Mouse (Mus musculus) frontal cortex, adult 2 months (tissue): ENCODE data around the gene Fdxacb1. TPM values are rescaled to one million over a fixed set of nuclear protein-coding genes. Genes with fewer than 3 reads are reported as not detected.
A peak's percentile ranks its signal among the peaks of the same experiment; 100 is the strongest.

ENCODE experiments used
- DNase-seq, 2 experiments: peaks; one replicate each; pipeline ENCODE4 v3.0.0; 2022; ENCODE audit warnings: low spot score in 1 of 2; ENCODE audit errors: extremely low spot score in 1 of 2
- polyA plus RNA-seq: library from polyadenylated mRNA; depleted of rRNA; stranded (reverse); fragments of >200 nt; gene quantifications from 2 replicates; pipeline ENCODE4 v1.2.3, GENCODE M21; 2012

Fdxacb1 gene
- polyA plus RNA-seq, 1 experiment: 6.2 TPM

- DNase-seq: no peak
Measured at GRCm38 (mm10) chr9:50745806-50746205, 22.2 kb upstream of the Fdxacb1 start.

GRCm38 (mm10) chr9:50746214-50746677 is 21.8 kb upstream of the Fdxacb1 start, which contains the start of gene 2310030G06Rik:
Gene 2310030G06Rik (minus strand): TSS chr9:50746536.
- DNase-seq: no peak

DNA sequence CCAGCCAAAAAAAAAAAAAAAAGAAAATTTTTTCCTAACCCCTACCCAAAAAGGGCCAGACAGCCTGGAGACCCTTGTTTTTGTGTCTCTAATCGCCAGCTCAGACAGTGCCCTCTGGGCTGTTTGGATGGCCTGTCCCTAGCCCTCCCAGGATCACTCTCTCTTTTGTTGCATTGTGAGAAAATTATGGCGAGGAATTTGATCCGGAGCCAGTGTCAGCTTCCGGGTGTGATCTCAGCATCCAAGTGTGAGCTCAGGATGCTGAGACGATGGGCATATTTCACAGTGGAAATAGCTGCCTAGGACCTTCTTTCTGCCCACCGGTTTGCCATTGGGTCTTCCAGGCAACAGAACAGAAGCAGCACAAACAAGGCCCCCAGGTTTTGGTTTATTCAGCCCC is 17.3 kb upstream of the Fdxacb1 start:
- no peak for DNase-seq

DNA sequence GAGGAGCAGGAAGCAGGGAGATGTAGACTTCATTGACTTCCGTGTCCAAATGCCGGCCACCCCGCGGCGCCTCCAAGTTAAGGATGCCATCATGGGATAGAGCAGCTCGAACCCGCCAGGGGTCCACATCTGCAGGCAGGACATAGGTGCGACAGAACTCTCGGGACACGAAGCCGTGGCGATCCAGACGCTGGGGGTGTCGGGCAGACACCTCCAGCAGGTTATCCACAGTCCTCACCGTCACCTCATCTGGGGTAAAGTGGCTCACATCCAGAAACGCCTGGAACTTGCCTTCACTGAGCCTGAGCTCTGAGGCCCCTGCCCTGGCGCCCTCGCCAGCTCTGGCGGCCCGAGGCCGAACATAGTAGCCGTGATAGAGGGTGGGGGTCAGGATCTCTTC is 16.7 kb upstream of the Fdxacb1 start, which contains the start of gene Cryab:
Cryab (plus strand) TSS at position 3 of the 400 bp plus-strand sequence.
- DNase-seq: no peak

- no peak for DNase-seq
Measured at GRCm38 (mm10) chr9:50752054-50752602, 15.9 kb upstream of the Fdxacb1 start, which contains the start of gene Hspb2. Gene Hspb2 (minus strand): TSS chr9:50752354.

- peak; percentile 54 to 80 for DNase-seq
Measured at GRCm38 (mm10) chr9:50752784-50753615, 15.0 kb upstream of the Fdxacb1 start.

DNA sequence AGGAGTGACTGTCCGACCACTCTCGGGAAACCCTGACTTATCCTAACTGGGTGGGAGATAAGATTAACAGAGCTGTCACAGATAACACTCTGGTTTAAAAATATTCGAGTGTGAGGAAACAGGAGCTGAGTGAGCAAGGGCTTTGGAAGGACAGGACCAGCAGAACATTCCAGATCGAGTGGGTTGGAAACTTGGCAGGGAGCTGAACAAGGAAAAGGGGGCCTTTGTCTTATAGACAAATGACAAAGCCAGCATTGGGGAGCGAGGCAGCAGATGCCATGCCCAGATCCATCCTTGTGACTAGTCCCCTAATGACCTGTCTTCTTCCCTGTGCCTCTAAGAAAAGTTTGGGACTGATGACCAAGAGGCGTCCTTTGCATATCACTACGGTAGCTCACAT is 14.1 kb upstream of the Fdxacb1 start:
- DNase-seq: peak in 1 of 2 experiments; percentile 33

DNA sequence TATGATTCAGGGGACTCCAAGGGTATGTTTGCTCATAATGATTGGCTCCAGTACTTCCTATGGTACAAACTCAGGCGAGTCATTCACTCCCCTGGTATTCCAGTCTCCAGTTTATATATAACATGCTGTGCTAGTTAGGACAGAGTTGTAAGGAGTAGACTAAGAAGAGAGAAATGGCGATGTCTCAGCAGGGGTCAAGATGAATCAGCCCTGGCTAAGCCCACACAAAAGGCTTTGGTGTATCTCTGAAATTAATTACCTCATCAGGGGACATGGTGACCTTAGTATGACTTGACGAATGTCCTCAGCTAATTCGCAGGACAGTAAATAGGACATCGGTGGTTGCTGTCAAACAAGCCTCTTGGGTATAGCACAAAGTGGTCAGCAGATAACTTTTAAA is 11.3 kb upstream of the Fdxacb1 start:
- no peak for DNase-seq

DNA sequence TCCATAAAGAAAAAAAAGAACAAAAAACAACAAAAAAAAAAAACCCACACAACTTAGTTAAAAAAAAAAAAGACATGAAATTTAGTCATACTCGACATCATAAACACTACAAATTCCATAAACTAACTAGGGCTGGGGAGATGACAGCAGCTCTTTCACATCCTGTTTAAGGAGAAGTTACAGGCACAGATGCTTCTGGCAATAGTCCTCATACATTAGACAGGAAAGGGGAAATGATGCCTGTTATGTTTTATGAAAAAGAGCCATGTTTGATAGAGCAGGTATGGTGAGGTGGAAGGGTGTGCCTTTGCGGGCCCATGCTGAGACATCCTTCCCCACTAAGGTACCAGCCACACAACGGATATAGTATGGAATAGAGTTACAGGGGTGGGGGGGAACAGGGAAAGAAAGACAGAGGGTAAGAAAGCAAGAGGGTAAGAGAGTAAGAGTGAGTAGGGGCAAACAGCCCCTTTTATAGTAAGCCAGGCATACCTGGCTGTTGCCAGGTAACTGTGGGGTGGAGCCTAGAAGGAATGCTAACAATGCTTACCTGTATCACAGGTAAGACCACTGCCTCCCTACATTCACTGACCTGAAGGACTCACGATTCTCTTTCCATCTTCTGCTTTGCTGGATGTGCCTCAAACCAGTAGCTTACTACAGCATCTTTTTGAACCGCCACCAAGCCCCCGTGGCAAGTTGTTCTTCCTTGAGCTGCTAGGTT is 6.4 kb upstream of the Fdxacb1 start:
- DNase-seq: no peak

- no peak for DNase-seq
Measured at GRCm38 (mm10) chr9:50763331-50763730, 4.7 kb upstream of the Fdxacb1 start.

GRCm38 (mm10) chr9:50767531-50768106 is 417 bp upstream of the Fdxacb1 start:
- DNase-seq: peak in 1 of 2 experiments; percentile 30

- no peak for DNase-seq
Measured at GRCm38 (mm10) chr9:50770011-50770410, 2.0 kb downstream of the Fdxacb1 start.

DNA sequence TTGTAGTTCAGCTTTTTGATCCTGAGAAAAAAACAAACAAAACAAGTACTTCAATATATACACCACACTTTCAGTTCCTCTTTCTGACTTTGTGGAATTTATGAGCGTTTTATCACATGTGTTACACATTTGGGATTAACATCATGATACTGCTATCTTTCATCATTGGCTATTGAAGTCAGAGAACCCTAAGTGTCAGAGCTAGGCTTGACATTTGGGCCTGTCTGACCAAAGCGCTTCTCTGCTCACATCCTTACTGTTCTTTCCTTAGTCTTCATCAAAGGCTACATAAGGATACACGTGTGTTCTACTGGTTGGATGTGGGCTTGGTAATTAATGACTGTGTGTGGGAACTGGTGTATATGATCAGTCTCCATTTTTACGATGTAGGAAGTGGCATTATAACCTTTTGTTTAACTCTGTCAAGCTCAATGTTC is 6.0 kb downstream of the Fdxacb1 start:
- no peak for DNase-seq

DNA sequence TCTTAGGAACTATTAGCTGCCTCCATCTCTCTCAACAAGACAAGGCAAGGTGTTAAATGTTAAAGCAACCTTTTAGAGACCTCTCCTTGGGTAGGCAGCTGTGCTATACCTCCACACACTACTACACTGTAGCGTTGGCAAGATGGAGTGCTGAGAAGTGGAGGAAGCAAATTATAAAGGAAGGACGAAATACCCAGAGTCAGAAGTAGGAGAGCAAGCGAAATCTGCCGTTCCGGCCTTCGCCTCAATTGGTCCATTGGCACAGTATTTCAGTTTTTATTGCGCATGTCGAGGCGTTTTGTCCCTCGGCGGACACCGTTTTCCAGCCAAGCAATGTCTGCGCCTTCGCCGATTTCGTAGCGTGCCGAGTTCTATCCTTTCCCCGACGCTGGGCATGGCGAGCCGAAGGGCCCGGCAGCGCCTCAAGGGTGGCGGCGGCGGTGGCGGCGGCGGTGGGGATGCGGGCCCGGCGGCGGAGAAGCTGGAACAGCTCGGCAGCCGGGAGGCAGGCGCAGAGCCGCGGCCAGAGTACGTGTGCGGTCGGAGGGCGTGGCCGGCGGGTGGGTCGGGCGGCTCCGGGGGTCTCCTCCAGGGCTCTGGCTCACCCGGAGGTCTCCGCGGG is 7.1 kb downstream of the Fdxacb1 start, which contains the start of the genes Alg9 and 1110032A03Rik:
Alg9 (plus strand) TSS at position 29 of the 622 bp plus-strand sequence.
1110032A03Rik (minus strand) TSS at position 530 of the 622 bp plus-strand sequence.
- peak; percentile 69 to 92 for DNase-seq

DNA sequence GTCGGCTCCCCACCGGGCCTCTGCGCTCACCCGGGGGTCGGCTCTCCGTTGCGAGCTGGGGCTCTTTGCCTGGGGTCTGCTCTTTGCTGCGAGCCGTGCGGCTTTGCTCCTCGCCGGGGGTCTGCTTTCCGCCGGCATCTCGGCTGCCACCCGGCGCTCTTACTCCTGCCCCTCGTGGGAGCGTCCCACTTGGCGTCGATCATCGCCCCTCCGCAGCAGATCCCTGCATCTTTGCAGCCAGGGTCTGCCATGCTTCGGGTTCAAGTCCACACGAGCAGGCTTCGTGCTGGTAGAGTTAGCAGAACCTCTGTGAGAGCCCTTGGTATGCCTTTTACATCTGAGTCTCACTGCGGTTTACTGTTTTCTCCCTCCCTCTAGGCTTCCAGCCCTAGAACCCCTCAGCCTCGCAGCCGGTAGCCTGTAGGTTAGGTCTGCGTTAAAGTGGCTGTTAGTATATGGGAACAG is 7.7 kb downstream of the Fdxacb1 start:
- no peak for DNase-seq

DNA sequence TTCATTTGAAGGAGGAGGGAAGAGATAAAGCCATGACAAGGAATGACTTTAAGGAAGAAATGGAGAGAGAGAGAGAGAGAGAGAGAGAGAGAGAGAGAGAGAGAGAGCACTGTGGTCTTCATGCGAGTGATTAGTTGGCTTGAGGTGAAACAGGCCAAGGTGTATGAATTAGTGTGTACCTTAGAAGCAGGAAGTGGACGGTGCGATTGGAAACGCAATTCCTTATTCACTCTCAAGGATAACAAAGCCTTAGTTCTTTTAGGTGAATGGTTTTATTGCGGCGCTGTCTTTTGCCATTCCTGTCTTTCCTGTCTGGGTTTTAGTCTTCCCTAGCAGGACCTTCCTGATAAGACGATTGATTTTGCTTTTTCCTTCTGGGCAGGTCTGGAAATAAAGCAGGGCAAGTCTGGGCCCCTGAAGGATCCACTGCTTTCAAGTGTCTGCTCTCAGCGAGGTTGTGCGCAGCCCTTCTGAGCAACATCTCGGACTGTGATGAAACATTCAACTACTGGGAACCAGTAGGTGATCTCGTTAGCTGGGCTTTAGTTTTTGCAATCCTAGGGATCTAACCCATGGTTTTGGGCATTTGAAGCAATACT is 8.2 kb downstream of the Fdxacb1 start:
- DNase-seq: no peak

GRCm38 (mm10) chr9:50782155-50782554 is 14.1 kb downstream of the Fdxacb1 start:
- peak in 1 of 2 experiments; percentile 53 for DNase-seq

DNA sequence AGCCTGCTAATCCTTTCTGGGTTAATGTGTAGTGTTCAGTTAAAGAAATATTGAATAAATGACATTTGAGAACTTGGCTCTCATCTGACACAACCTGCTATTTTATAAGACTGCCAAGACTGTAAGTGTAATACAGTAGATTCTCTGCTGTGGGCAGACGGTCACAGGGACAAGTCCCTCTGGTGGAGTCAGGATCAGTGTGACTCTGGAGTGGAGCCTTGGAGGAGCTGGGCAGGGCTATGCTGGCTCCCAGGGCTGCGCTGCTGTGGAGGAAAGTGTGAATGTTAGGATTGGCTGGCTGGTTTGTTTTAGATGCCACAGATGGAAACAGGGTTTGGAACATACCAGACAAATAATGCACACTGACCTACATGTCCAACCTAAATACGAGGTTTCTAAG is 27.2 kb downstream of the Fdxacb1 start:
- DNase-seq: no peak

- DNase-seq: no peak
Measured at GRCm38 (mm10) chr9:50796776-50797175, 28.7 kb downstream of the Fdxacb1 start.

GRCm38 (mm10) chr9:50797641-50798040 is 29.6 kb downstream of the Fdxacb1 start:
- DNase-seq: no peak
